In the genomic region with DNA sequence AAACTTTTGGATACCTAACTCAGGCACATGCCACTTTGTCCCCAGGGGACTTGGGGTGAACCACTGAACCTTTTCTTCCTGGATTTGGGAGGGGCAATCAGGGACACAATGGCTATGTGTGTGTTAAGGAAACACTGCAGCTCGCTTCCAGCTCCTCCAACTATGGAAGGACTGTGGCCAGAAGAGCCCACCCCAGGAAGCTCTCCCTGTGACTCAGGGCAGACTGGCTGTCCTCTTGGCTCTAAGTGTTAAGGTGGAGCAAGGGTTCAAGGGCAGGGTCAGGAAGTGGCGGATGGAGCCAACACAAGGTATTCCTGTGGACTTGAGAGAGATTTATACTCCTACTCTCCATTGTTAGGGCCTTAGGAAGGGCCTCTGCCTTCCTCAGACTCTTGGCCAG, we compare ENCODE assay signal across 10 mouse cellular contexts.
DNase-seq lines count a peak whose midpoint lies in the region; ATAC-seq and TF ChIP-seq lines count a peak whose summit lies in the region.
"Had no signal": no experiment of that assay in that cellular context is flagged by ENCODE, and none has a peak within 500 bp of the region (broad histone marks: within the 10 kb centered on the region; RNA-seq: fewer than 3 reads in every experiment).

No protein-coding gene starts in this region.

- peaks cover 17% of the 10 kb centered on the region for H3K4me1 ChIP-seq in embryonic facial prominence, embryonic 12.5 days
- H3K4me1 ChIP-seq in embryonic facial prominence, embryonic 10.5 days, result peaks cover 26% of the 10 kb centered on the region
- no peaks in the 10 kb centered on the region for H3K4me1 ChIP-seq in cerebellum, adult 2 months (ENCODE audit: control insufficient read depth, insufficient read depth, low read length)
- no peaks in the 10 kb centered on the region for H3K4me1 ChIP-seq in midbrain, postnatal 0 days (ENCODE audit: insufficient read depth, low read length)

- no peaks in the 10 kb centered on the region for H3K27me3 ChIP-seq in embryonic facial prominence, embryonic 12.5 days
- no peaks in the 10 kb centered on the region for H3K27me3 ChIP-seq in embryonic facial prominence, embryonic 10.5 days (replicated peaks; ENCODE audit: low read depth, poor library complexity, severe bottlenecking)
- no peaks in the 10 kb centered on the region for H3K27me3 ChIP-seq in cerebellum, adult 2 months (ENCODE audit: control insufficient read depth, insufficient read depth, low read length)
- H3K27me3 ChIP-seq in midbrain, postnatal 0 days (ENCODE audit: insufficient read depth, low read length), result no peaks in the 10 kb centered on the region
- H3K27me3 ChIP-seq: hindbrain, embryonic 15.5 days had no signal

- ATAC-seq in embryonic facial prominence, embryonic 12.5 days (ENCODE audit: insufficient number of reproducible peaks, insufficient read depth, low FRiP score, low TSS enrichment), result no peak
- no peak for ATAC-seq in midbrain, postnatal 0 days (ENCODE audit: low FRiP score)

- DNase-seq in embryonic facial prominence, embryonic 10.5 days (ENCODE audit: low spot score), result no peak
- DNase-seq in ovary, postnatal 36 days (ENCODE audit: low spot score), result peak; percentile 8
- DNase-seq in ovary, postnatal 10 days (ENCODE audit: low spot score), result no peak
- peak; percentile 73 for DNase-seq in kidney, postnatal 10 days
- DNase-seq in right cerebral cortex, postnatal 14 days, result no peak
- DNase-seq in cerebellum, adult 2 months, result no peak
- no peak for DNase-seq in midbrain, postnatal 0 days (ENCODE audit: low spot score)
- DNase-seq: cerebellum, adult 11-12 months had no signal

- peak overlapping the region; percentile 51; the same call in 1 of the 2 replicates for H3K27ac ChIP-seq in embryonic facial prominence, embryonic 12.5 days
- H3K27ac ChIP-seq in embryonic facial prominence, embryonic 10.5 days (replicated peaks), result no peak overlapping the region; the same call in 1 of the 2 replicates
- H3K27ac ChIP-seq in cerebellum, adult 2 months (ENCODE audit: insufficient read depth, low read length), result no peak overlapping the region
- H3K27ac ChIP-seq in midbrain, postnatal 0 days (ENCODE audit: low read depth, low read length), result no peak overlapping the region

- no peak overlapping the region for H3K4me2 ChIP-seq in embryonic facial prominence, embryonic 12.5 days (replicated peaks)
- H3K4me2 ChIP-seq in midbrain, postnatal 0 days (ENCODE audit: low read depth, low read length, poor library complexity, severe bottlenecking), result no peak overlapping the region
- H3K4me2 ChIP-seq: hindbrain, embryonic 15.5 days had no signal

- WGBS in embryonic facial prominence, embryonic 12.5 days, result 33% methylated on average over 2 of the region's 2 CpGs
- 41% methylated on average over 2 of the region's 2 CpGs for WGBS in embryonic facial prominence, embryonic 10.5 days
- 84% methylated on average over 2 of the region's 2 CpGs for WGBS in cerebellum, adult 2 months
- WGBS in midbrain, postnatal 0 days, result 74% methylated on average over 2 of the region's 2 CpGs

- TF ChIP-seq POLR2A in cerebellum, adult 2 months (IDR thresholded peaks at IDR 0.05; ENCODE audit: borderline replicate concordance, insufficient read depth, low read length), result no peak

- H3K36me3 ChIP-seq in embryonic facial prominence, embryonic 12.5 days, result no peaks in the 10 kb centered on the region
- no peaks in the 10 kb centered on the region for H3K36me3 ChIP-seq in embryonic facial prominence, embryonic 10.5 days (replicated peaks)
- H3K36me3 ChIP-seq in midbrain, postnatal 0 days (ENCODE audit: insufficient read depth, low read length), result no peaks in the 10 kb centered on the region
- H3K36me3 ChIP-seq: hindbrain, embryonic 15.5 days had no signal

- TF ChIP-seq CTCF in cerebellum, adult 2 months (IDR thresholded peaks at IDR 0.05; ENCODE audit: borderline replicate concordance, insufficient read depth, low read depth, low read length), result no peak
- TF ChIP-seq CTCF in midbrain, postnatal 0 days (IDR thresholded peaks at IDR 0.05), result no peak

- no peaks in the 10 kb centered on the region for H3K9me3 ChIP-seq in embryonic facial prominence, embryonic 12.5 days
- no peaks in the 10 kb centered on the region for H3K9me3 ChIP-seq in embryonic facial prominence, embryonic 10.5 days
- H3K9me3 ChIP-seq in midbrain, postnatal 0 days (ENCODE audit: low read length), result no peaks in the 10 kb centered on the region
- H3K9me3 ChIP-seq: hindbrain, embryonic 15.5 days had no signal

- H3K9ac ChIP-seq in embryonic facial prominence, embryonic 12.5 days, result no peak overlapping the region
- no peak overlapping the region for H3K9ac ChIP-seq in midbrain, postnatal 0 days (replicated peaks; ENCODE audit: low read length, poor library complexity, severe bottlenecking)
- H3K9ac ChIP-seq: hindbrain, embryonic 15.5 days had no signal

- no peak overlapping the region for H3K4me3 ChIP-seq in embryonic facial prominence, embryonic 12.5 days
- H3K4me3 ChIP-seq in embryonic facial prominence, embryonic 10.5 days, result no peak overlapping the region
- no peak overlapping the region for H3K4me3 ChIP-seq in cerebellum, adult 2 months (replicated peaks; ENCODE audit: insufficient read depth, low read depth, low read length)
- H3K4me3 ChIP-seq in midbrain, postnatal 0 days (ENCODE audit: low read depth, low read length), result no peak overlapping the region
- H3K4me3 ChIP-seq: hindbrain, embryonic 15.5 days had no signal

Comparison
In these comparisons a context has a peak if more than half of its experiments do, and no peak if none do; other contexts are left out.
1. DNase-seq: peak in ovary, postnatal 36 days (single experiment) and kidney, postnatal 10 days (single experiment); none in embryonic facial prominence, embryonic 10.5 days (single experiment), ovary, postnatal 10 days (single experiment), right cerebral cortex, postnatal 14 days (single experiment), cerebellum, adult 2 months (0 of 2) and midbrain, postnatal 0 days (single experiment).